Mouse (Mus musculus) midbrain, embryonic 13.5 days (tissue): ENCODE data around the gene Trf. TPM values are rescaled to one million over a fixed set of nuclear protein-coding genes. Genes with fewer than 3 reads are reported as not detected.

Experiments
- ATAC-seq: fragments of 200-750 bp; cut with Nextera tagmentation; 2 replicates; pipeline ENCODE4 v1.8.0; 2017; ENCODE audit warnings: mild to moderate bottlenecking, moderate TSS enrichment, moderate library complexity
- H3K27ac ChIP-seq: fragments of 300-500 bp; sonication (generic); 2 replicates; pipeline ENCODE4 v1.5.1; 2015; ENCODE audit warnings: inconsistent platforms, mild to moderate bottlenecking, moderate library complexity
- H3K27me3 ChIP-seq: fragments of 300-500 bp; sonication (generic); 2 replicates; pipeline ENCODE4 v1.6.1; 2015; ENCODE audit warnings: mild to moderate bottlenecking, inconsistent platforms
- H3K36me3 ChIP-seq: fragments of 300-500 bp; sonication (generic); 2 replicates; pipeline ENCODE4 v1.6.1; 2015; ENCODE audit warnings: mild to moderate bottlenecking, inconsistent platforms
- H3K4me1 ChIP-seq: fragments of 300-500 bp; sonication (generic); replicated peaks from 2 replicates; pipeline ENCODE4 v1.6.1; 2015; ENCODE audit warnings: inconsistent platforms
- H3K4me2 ChIP-seq: fragments of 300-500 bp; sonication (generic); replicated peaks from 2 replicates; pipeline ENCODE4 v1.6.1; 2015; ENCODE audit warnings: moderate library complexity, mild to moderate bottlenecking, inconsistent platforms
- H3K4me3 ChIP-seq: fragments of 300-500 bp; sonication (generic); replicated peaks from 2 replicates; pipeline ENCODE4 v1.5.1; 2015; ENCODE audit warnings: mild to moderate bottlenecking, inconsistent platforms
- H3K9ac ChIP-seq: fragments of 300-500 bp; sonication (generic); replicated peaks from 2 replicates; pipeline ENCODE4 v1.6.1; 2015; ENCODE audit warnings: mild to moderate bottlenecking, inconsistent platforms
- H3K9me3 ChIP-seq: fragments of 300-500 bp; sonication (generic); 2 replicates; pipeline ENCODE4 v1.6.1; 2016; ENCODE audit warnings: mild to moderate bottlenecking, inconsistent platforms
- WGBS: fragments of 180-500 bp; shearing (Covaris S2); methylation state at CpG from one replicate; pipeline ENCODE4 v1.1.7; 2015; 5-methylcytosine and 5-hydroxymethylcytosine counted together
- polyA plus RNA-seq: library from polyadenylated mRNA; unstranded; fragments of >200 nt; fragmentation: Nextera tagmentation; extraction: Ambion mirVana; gene quantifications from 2 replicates; pipeline ENCODE4 v1.2.1, GENCODE M21; 2015

Gene Trf
- polyA plus RNA-seq, 1 experiment from 2014 or later: 25.8 TPM

DNA sequence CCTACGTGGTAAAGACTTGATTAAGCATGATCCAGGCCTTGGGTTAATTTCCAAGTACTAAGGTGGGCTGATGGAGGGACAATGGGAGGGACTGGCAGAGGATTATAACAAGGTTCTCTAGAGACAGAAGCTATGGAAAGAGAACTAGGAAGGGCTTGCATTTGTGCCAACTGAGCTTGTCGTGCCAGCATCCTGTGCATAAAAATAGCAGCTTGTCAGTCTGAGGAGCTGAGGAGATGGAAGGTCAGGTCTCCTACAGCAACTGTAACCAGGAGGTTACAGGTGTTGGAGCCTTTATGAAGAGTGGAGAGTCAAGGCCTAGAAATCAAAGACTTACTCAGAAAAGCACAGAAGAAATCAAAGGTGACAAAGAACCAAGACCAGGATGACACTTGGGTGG lies 16.6 kb downstream of the Trf start:
- peaks cover 6% of the 10 kb centered on the region; the same call in 1 of the 2 replicates for H3K4me1 ChIP-seq
- no peak overlapping the region for H3K9ac ChIP-seq
- H3K27ac ChIP-seq: no peak overlapping the region
- WGBS: 64% methylated on average over 2 of the region's 2 CpGs
- H3K27me3 ChIP-seq: no peaks in the 10 kb centered on the region
- no peak for ATAC-seq
- H3K9me3 ChIP-seq: no peaks in the 10 kb centered on the region
- no peaks in the 10 kb centered on the region for H3K36me3 ChIP-seq
- no peak overlapping the region for H3K4me2 ChIP-seq
- no peak overlapping the region for H3K4me3 ChIP-seq

DNA sequence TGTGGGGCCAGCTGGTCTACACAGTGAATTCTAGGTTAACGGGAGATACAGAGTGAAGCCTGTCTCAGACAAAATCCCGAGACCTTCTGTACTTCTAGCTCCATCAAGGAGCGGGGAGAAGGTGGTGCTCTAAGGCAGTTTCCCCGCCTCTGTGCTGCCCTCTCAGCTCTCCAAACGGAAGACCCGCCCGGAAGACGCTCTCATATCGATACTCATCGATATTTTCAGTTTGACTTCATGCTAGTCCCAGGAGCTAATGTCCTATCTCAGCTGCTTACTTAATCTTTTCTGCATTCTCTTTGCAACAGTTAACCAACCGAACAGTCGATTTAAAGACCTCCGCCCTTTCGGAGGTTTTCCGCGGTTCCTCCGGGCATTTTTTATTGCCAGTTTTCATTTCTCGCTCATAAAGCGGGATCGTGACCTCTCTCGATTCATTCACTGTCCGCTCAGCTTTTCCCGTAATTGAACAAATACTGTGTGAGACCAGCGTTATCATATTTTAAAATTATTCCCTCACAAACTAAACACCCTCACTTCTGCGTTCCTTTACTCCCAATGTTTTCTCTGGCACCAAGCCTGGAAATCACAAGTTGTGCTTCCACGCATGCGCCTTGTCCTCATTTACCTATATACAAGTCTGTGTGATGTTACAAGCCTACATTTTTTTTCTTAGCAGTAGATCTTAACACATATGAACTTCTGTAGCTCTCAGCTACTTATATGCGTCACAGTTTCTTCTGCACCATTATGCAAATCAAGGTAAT lies 17.4 kb downstream of the Trf start:
- no peak overlapping the region for H3K9ac ChIP-seq
- H3K27ac ChIP-seq: no peak overlapping the region
- no peaks in the 10 kb centered on the region for H3K27me3 ChIP-seq
- H3K36me3 ChIP-seq: no peaks in the 10 kb centered on the region
- no peaks in the 10 kb centered on the region for H3K9me3 ChIP-seq
- H3K4me3 ChIP-seq: no peak overlapping the region
- H3K4me2 ChIP-seq: no peak overlapping the region
- ATAC-seq: no peak
- H3K4me1 ChIP-seq: peaks cover 8% of the 10 kb centered on the region; the same call in 1 of the 2 replicates
- WGBS: 81% methylated on average over 28 of the region's 28 CpGs

- Histone ChIP-seq H3K9me3 (no peaks in the 10 kb centered on the region), H3K4me2 (no peak overlapping the region), H3K4me1 (peaks cover 9% of the 10 kb centered on the region; the same call in 1 of the 2 replicates), H3K27ac (no peak overlapping the region), H3K27me3 (no peaks in the 10 kb centered on the region), H3K36me3 (no peaks in the 10 kb centered on the region), H3K9ac (no peak overlapping the region), H3K4me3 (no peak overlapping the region)
- ATAC-seq: no peak
- WGBS: 55% methylated on average over 6 of the region's 6 CpGs
These were observed 21.3 kb downstream of the Trf start for GRCm38 (mm10) chr9:103208802-103209423.

GRCm38 (mm10) chr9:103207846-103208245 lies 22.4 kb downstream of the Trf start:
- no peaks in the 10 kb centered on the region for H3K36me3 ChIP-seq
- no peak overlapping the region for H3K27ac ChIP-seq
- no peaks in the 10 kb centered on the region for H3K9me3 ChIP-seq
- 0 out of 2 replicates have a peak overlapping the region, but pooled peaks have one; percentile 4 for H3K4me3 ChIP-seq
- peak overlapping the region; percentile 45 for H3K4me2 ChIP-seq
- H3K4me1 ChIP-seq: peaks cover 9% of the 10 kb centered on the region; the same call in 1 of the 2 replicates
- 9% methylated on average over 16 of the region's 16 CpGs for WGBS
- ATAC-seq: peak; percentile 89
- H3K27me3 ChIP-seq: no peaks in the 10 kb centered on the region
- no peak overlapping the region for H3K9ac ChIP-seq

GRCm38 (mm10) chr9:103205786-103206185 lies 24.5 kb downstream of the Trf start:
- H3K27me3 ChIP-seq: no peaks in the 10 kb centered on the region
- peaks cover 14% of the 10 kb centered on the region for H3K4me1 ChIP-seq
- H3K9me3 ChIP-seq: no peaks in the 10 kb centered on the region
- WGBS: 94% methylated on average over 5 of the region's 5 CpGs
- H3K4me2 ChIP-seq: no peak overlapping the region
- no peaks in the 10 kb centered on the region for H3K36me3 ChIP-seq
- H3K27ac ChIP-seq: no peak overlapping the region
- ATAC-seq: no peak
- H3K9ac ChIP-seq: no peak overlapping the region
- no peak overlapping the region for H3K4me3 ChIP-seq

DNA sequence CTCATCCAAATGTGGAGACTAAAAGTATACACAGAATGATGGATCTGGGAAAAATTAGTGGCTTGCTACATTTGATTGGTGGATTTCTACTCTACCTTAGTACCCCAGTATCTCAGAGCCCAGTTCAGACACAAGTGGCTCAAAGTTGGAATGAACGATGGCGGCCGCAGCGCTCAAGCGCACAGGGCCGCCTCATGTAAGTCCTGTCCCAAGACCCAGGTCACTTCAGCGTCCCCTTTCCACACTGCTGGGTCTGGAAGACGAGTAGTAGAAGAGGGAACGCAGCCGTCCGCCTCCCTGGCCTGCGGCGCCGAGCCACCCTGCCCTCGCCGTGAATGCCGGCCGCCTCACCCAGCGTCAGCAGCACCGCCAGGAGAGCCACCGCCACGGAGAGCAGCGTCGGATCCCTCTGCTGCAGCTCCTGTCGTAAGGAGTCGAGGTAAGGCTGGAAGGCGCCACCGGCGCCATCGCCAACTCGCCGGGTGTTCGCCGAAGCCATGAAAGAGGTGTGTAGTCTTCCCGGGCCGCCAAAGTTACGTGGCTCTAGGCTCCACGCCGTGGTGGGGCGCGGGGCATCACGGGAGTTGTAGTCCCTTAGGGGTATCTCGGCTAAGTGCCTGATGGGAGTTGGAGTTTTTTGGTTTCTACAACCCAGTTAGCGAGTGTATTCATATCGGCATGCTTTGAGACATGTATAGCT lies 28.5 kb downstream of the Trf start, which contains the start of gene Srprb:
Gene Srprb, minus strand, starts transcription at position 577 of the 700 bp plus-strand sequence.
- peak within 1 kb of the TSS; percentile 75 for H3K4me3 ChIP-seq
- WGBS: under 1% methylated on average over 45 of the region's 45 CpGs
- H3K27ac ChIP-seq: peak within 1 kb of the TSS; percentile 80
- no peaks in the 10 kb centered on the region for H3K27me3 ChIP-seq
- peaks cover 21% of the 10 kb centered on the region for H3K36me3 ChIP-seq
- ATAC-seq: peak; percentile 99
- H3K9ac ChIP-seq: peak within 1 kb of the TSS; percentile 81
- H3K4me2 ChIP-seq: peak within 1 kb of the TSS; percentile 65
- no peaks in the 10 kb centered on the region for H3K9me3 ChIP-seq
- H3K4me1 ChIP-seq: peaks cover 11% of the 10 kb centered on the region

DNA sequence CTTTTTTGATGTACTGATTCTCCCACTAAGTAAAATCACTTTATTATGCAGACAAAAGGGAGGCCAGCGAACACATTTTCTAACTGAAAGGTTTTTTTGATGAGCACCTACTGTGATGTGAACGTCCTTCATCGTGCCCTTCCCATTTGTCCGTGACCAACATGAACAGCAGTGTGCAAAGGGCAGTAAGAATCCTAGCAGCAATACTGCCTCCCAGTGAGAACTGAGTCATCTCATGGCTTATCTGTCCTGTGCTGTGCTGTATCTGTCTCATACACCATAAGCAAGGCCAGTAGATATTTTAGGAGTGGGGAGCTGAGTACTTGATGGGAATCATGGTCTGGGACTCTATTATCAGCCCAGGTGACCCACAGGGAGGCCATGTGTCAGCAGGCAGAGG lies 41.8 kb downstream of the Trf start:
- WGBS: 86% methylated on average over 4 of the region's 4 CpGs
- ATAC-seq: no peak
- H3K27ac ChIP-seq: no peak overlapping the region
- peaks cover 65% of the 10 kb centered on the region for H3K36me3 ChIP-seq
- H3K9ac ChIP-seq: no peak overlapping the region
- no peak overlapping the region for H3K4me3 ChIP-seq
- no peak overlapping the region for H3K4me2 ChIP-seq
- H3K9me3 ChIP-seq: no peaks in the 10 kb centered on the region
- H3K27me3 ChIP-seq: no peaks in the 10 kb centered on the region
- H3K4me1 ChIP-seq: no peaks in the 10 kb centered on the region

DNA sequence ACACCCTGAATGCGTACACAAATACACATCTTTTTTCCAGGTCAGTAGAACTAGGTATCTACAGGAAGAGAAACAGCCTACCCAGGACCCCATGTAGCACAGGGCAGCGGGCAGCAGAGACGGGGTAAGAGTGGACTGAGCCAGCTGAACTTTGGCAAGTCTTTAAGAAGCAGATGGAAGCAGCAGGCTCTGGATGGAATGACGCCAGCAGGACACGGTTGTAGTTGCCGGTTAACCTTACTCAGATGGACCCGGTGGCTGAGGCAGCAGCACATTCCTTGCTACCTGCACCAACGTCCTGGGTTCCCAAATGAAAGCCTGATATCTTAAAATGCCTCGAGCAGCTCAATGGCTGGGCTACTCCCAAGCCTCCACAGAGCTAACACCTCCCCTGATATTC lies 43.5 kb downstream of the Trf start:
- 80% methylated on average over 9 of the region's 9 CpGs for WGBS

GRCm38 (mm10) chr9:103185946-103186345 lies 44.3 kb downstream of the Trf start:
- no peaks in the 10 kb centered on the region for H3K9me3 ChIP-seq
- 94% methylated on average over 8 of the region's 8 CpGs for WGBS
- no peak for ATAC-seq
- H3K9ac ChIP-seq: no peak overlapping the region
- H3K27ac ChIP-seq: no peak overlapping the region
- H3K4me3 ChIP-seq: no peak overlapping the region
- H3K4me1 ChIP-seq: peaks cover 3% of the 10 kb centered on the region; the same call in 1 of the 2 replicates
- no peaks in the 10 kb centered on the region for H3K27me3 ChIP-seq
- H3K36me3 ChIP-seq: peaks cover 57% of the 10 kb centered on the region
- H3K4me2 ChIP-seq: no peak overlapping the region

More for the DNA sequence above, 43.5 kb downstream of the Trf start:
- Histone ChIP-seq H3K4me3 (no peak overlapping the region), H3K4me2 (no peak overlapping the region), H3K9me3 (no peaks in the 10 kb centered on the region), H3K27ac (no peak overlapping the region), H3K4me1 (no peaks in the 10 kb centered on the region), H3K27me3 (no peaks in the 10 kb centered on the region), H3K36me3 (peaks cover 61% of the 10 kb centered on the region), H3K9ac (no peak overlapping the region)
- ATAC-seq: no peak

GRCm38 (mm10) chr9:103184855-103185254 lies 45.4 kb downstream of the Trf start:
- peaks cover 48% of the 10 kb centered on the region for H3K36me3 ChIP-seq
- 75% methylated on average over 4 of the region's 4 CpGs for WGBS
- no peak for ATAC-seq

DNA sequence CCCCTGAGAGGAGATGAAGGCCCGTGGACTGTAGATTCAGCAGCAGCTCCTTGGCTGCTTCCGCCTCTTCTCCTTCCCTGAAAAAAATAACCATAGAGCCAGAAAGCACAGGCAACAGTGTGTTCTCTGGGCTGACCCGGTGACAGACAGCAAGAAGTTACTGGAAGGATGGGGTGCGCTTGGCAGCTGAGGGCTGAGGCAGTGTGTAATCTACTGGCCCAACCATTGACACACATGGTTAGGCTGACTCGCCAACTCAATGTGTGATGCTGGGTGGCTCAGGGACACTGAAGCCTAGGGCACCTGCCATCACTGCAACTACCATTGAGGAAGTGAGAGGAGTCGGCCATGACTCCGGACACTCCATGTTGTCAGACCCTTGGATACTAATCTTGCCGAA lies 48.4 kb downstream of the Trf start:
- H3K4me2 ChIP-seq: no peak overlapping the region
- WGBS: 88% methylated on average over 8 of the region's 8 CpGs
- H3K4me3 ChIP-seq: no peak overlapping the region
- peaks cover 13% of the 10 kb centered on the region for H3K4me1 ChIP-seq
- ATAC-seq: no peak
- no peaks in the 10 kb centered on the region for H3K9me3 ChIP-seq
- H3K27me3 ChIP-seq: no peaks in the 10 kb centered on the region
- no peak overlapping the region for H3K9ac ChIP-seq
- H3K36me3 ChIP-seq: peaks cover 52% of the 10 kb centered on the region
- H3K27ac ChIP-seq: no peak overlapping the region

More at GRCm38 (mm10) chr9:103184855-103185254, 45.4 kb downstream of the Trf start:
- Histone ChIP-seq H3K27me3 (no peaks in the 10 kb centered on the region), H3K4me2 (no peak overlapping the region), H3K4me3 (no peak overlapping the region), H3K9me3 (no peaks in the 10 kb centered on the region), H3K9ac (no peak overlapping the region), H3K4me1 (peaks cover 13% of the 10 kb centered on the region), H3K27ac (no peak overlapping the region)
